9 mouse cellular contexts compared by ENCODE assay signal in genomic region chr8:94770945-94771344, GRCm38 (mm10). TPM values are rescaled to one million over a fixed set of nuclear protein-coding genes. Genes with fewer than 3 reads are reported as not detected.
DNase-seq lines count a peak whose midpoint lies in the region; ATAC-seq and TF ChIP-seq lines count a peak whose summit lies in the region.
"Had no signal": no experiment of that assay in that cellular context is flagged by ENCODE, and none has a peak within 500 bp of the region (broad histone marks: within the 10 kb centered on the region; RNA-seq: fewer than 3 reads in every experiment).

No protein-coding gene starts in this region.

- H3K9ac ChIP-seq in lung, postnatal 0 days (replicated peaks; ENCODE audit: low read depth) = no peak overlapping the region

- WGBS in lung, postnatal 0 days = 12% methylated on average over 6 of the region's 6 CpGs

- no peak for TF ChIP-seq EP300 in lung, postnatal 0 days (IDR thresholded peaks at IDR 0.05)

- no peaks in the 10 kb centered on the region for H3K27me3 ChIP-seq in lung, postnatal 0 days (replicated peaks; ENCODE audit: insufficient read depth, low read length)

- H3K4me2 ChIP-seq in lung, postnatal 0 days (replicated peaks; ENCODE audit: low read depth, low read length) = no peak overlapping the region

- peaks cover 7% of the 10 kb centered on the region; the same call in 1 of the 2 replicates for H3K4me1 ChIP-seq in lung, postnatal 0 days (ENCODE audit: insufficient read depth, low read depth, low read length)

- H3K27ac ChIP-seq in lung, postnatal 0 days (ENCODE audit: low read length) = no peak overlapping the region

- no peak overlapping the region for H3K4me3 ChIP-seq in lung, postnatal 0 days (ENCODE audit: low read depth, low read length)

- peak; percentile 17 for DNase-seq in heart, postnatal 4 days
- no peak for DNase-seq in heart, adult 8-10 months (ENCODE audit: low spot score)
- DNase-seq in adrenal gland, postnatal 25 days = peak; percentile 43
- peak; percentile 71 for DNase-seq in kidney, adult 18-20 months
- DNase-seq in lung, postnatal 0 days (ENCODE audit: low spot score) = peak; percentile 81
- DNase-seq in urinary bladder, postnatal 36 days (ENCODE audit: low spot score in 2 of 2) = peak; percentile 59 to 73
- no peak for DNase-seq in c-Kit-positive CD71-positive TER-119-positive erythroid progenitor cells, embryonic 14.5 days (ENCODE audit: low spot score)

- peak; percentile 48 for ATAC-seq in lung, postnatal 0 days
- ATAC-seq in activated CD4-positive, CD25-positive, alpha-beta regulatory T cell, adult 4 months = no peak

- TF ChIP-seq CTCF in lung, postnatal 0 days (IDR thresholded peaks at IDR 0.05) = no peak

- no peaks in the 10 kb centered on the region for H3K9me3 ChIP-seq in lung, postnatal 0 days (ENCODE audit: low read length)

- H3K36me3 ChIP-seq in lung, postnatal 0 days (ENCODE audit: insufficient read depth, low read length) = no peaks in the 10 kb centered on the region

RNA-seq across cellular contexts. Expression of gene Cx3cl1, which starts 0.9 kb away (rescaled TPM):
- total RNA-seq in heart, postnatal 4 days (2021) = 1 to 10 TPM; 4.1 to 4.5 TPM
- total RNA-seq in heart, adult 8-10 months (2022) = 1 to 10 TPM; 5.7 to 8.2 (median 7.2) TPM
- 23.0 and 25.2 TPM in 2 replicates for total RNA-seq in adrenal gland, postnatal 25 days (2021)
- polyA plus RNA-seq in lung, postnatal 0 days (2015; fragmentation: Nextera tagmentation; extraction: Ambion mirVana) = 8.3 and 10.7 TPM in 2 replicates
- not detected for polyA plus RNA-seq in activated CD4-positive, CD25-positive, alpha-beta regulatory T cell, adult 4 months (2017; shearing (Covaris generic))

RNA-seq across cellular contexts. Expression of gene Ccl22, which starts 25.6 kb away (rescaled TPM):
- not detected for total RNA-seq in heart, postnatal 4 days (2021)
- not detected for total RNA-seq in heart, adult 8-10 months (2022)
- total RNA-seq in adrenal gland, postnatal 25 days (2021) = not detected in 2 replicates
- polyA plus RNA-seq in lung, postnatal 0 days (2015; fragmentation: Nextera tagmentation; extraction: Ambion mirVana) = 0.45 TPM in 2 replicates
- polyA plus RNA-seq in activated CD4-positive, CD25-positive, alpha-beta regulatory T cell, adult 4 months (2017; shearing (Covaris generic)) = under 1 TPM in 1 of 2 experiments, not detected in 1; 0.34 TPM
- polyA plus RNA-seq: embryonic facial prominence, embryonic 11.5 days had no signal

RNA-seq across cellular contexts. Expression of gene Ccl17, which starts 39.3 kb away (rescaled TPM):
- total RNA-seq in heart, postnatal 4 days (2021) = under 1 TPM in 1 of 2 experiments, not detected in 1; 0.60 TPM
- total RNA-seq in heart, adult 8-10 months (2022) = not detected
- 0.70 TPM in 1 of 2 replicates, not detected in the other for total RNA-seq in adrenal gland, postnatal 25 days (2021)
- polyA plus RNA-seq in lung, postnatal 0 days (2015; fragmentation: Nextera tagmentation; extraction: Ambion mirVana) = 5.7 and 9.1 TPM in 2 replicates
- polyA plus RNA-seq in activated CD4-positive, CD25-positive, alpha-beta regulatory T cell, adult 4 months (2017; shearing (Covaris generic)) = under 1 TPM in 1 of 2 experiments, not detected in 1; 0.69 TPM
- polyA plus RNA-seq: embryonic facial prominence, embryonic 11.5 days had no signal

Comparison
In these comparisons a context has a peak if more than half of its experiments do, and no peak if none do; other contexts are left out.
1. DNase-seq: peak in heart, postnatal 4 days (single experiment), adrenal gland, postnatal 25 days (single experiment), kidney, adult 18-20 months (single experiment), lung, postnatal 0 days (single experiment) and urinary bladder, postnatal 36 days (2 of 2); none in heart, adult 8-10 months (single experiment) and c-Kit-positive CD71-positive TER-119-positive erythroid progenitor cells, embryonic 14.5 days (single experiment).